Mouse (Mus musculus) cerebellum, adult (tissue): Measurements from ENCODE around the gene Lhx1.

Experiments
- ATAC-seq: cut with Nextera tagmentation; 2 replicates; pipeline ENCODE4 v1.9.2; 2017; ENCODE audit warnings: mild to moderate bottlenecking, moderate library complexity, mixed read lengths; ENCODE audit not compliant: insufficient number of reproducible peaks, low FRiP score, low TSS enrichment

Lhx1 gene

GRCm38 (mm10) chr11:84497944-84498343 is 27.4 kb downstream of the Lhx1 start:
- no peak for ATAC-seq

DNA sequence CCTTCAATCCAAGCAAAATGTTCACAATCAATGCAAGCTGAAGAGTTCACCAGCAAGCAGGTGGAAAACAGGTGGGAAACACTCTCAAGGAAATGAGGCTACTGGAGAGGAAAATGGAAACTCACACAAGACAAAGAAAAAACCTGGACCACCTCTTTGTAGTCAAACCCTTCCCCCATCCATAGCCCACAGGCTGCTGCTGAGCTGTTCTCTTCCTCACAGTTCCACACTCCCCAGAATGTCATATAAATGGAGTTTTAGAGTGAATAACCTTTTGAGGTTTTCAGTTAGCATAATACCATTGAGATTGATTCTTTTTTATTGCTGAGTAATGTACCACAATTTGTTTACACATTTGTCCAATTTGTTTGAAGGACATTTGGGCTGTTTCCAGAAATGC is 28.4 kb downstream of the Lhx1 start:
- no peak for ATAC-seq

DNA sequence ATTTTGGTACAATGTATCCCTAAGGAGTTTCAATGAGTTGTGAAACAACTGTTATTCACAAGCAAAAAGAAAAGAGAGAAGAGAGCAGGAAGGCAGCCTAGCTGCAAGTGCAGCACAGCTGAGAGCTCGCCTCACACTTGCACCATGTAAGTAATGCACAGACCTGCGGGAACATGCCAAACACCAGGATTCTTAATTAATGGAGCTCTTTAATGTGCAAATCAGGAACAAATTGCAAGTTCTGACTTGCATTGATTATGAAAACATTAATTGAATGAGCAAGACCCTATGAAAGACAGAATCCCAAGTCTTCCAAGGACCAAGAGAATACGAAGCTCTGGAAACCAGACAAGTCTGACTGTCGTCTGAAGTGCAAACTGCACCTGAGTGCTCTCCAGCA is 29.6 kb downstream of the Lhx1 start:
- no peak for ATAC-seq

- ATAC-seq = no peak
Measured at GRCm38 (mm10) chr11:84481661-84482060, 43.7 kb downstream of the Lhx1 start.

DNA sequence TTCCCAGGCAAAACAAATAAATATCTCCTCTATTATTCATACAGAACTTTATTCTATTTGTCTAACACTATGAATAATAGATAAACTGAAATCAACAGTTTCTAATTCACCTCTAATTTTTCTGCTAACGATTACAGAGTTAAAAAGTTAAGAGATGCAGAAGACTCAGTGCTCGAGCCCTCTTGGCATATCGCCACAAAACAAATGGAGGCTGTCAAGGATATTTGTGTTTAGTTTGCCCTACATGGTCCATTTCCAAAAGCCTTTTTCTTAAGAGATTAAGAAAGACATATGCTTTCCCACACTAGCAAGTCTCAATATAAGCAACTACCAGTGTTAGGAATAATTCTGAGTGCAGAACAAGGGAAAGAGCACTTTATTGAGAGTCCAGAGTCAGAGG is 44.9 kb downstream of the Lhx1 start:
- ATAC-seq = no peak

GRCm38 (mm10) chr11:84476641-84477040 is 48.7 kb downstream of the Lhx1 start:
- ATAC-seq = no peak

GRCm38 (mm10) chr11:84475991-84476390 is 49.3 kb downstream of the Lhx1 start:
- ATAC-seq = no peak

DNA sequence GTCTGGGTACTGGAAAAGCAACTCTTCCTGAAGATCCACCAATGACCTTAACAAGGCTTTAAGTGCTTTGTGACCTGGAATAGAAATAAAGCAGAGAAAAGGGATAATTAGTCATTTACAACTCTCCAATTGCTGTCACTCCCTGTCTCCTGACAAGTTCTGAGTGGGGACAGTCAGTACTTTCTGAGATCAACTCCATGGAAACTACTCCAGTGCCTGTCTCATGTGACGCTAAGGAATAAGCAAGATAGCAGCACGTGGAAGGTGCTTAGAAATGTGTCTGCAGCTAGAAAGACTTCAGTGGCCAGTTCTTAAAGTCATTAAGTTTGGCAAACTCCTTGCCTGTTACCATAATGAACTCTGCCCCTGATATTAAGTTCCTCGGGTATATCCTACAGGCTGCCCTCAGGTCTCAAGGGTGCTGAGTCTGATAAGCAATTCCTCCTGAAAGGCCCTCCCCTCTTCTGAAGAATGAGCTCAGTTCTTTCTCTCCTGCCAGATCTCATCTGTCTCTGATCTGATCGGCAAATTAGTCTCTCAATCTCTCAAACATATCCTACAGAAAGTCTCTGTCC is 52.2 kb downstream of the Lhx1 start:
- ATAC-seq = no peak
